Mouse (Mus musculus) right cerebral cortex, postnatal 36 days (tissue): Measurements from ENCODE around the gene Rhox3c.
"Not testable (repeated sequence)": the region's sequence is repeated elsewhere in the genome, so short reads cannot be mapped to it uniquely, and the experiment has no call there.

Experiments
- DNase-seq, 2 experiments: peaks; one replicate each; pipeline ENCODE4 v3.0.0; 2022; ENCODE audit warnings: low spot score in 2 of 2, mixed read lengths in 1 of 2

The Rhox3c gene

GRCm38 (mm10) chrX:37458285-37458684 is at the start of gene Rhox3c:
Rhox3c (plus strand) TSS chrX:37458585.
- not testable (repeated sequence) for DNase-seq

GRCm38 (mm10) chrX:37411767-37412166 is 46.6 kb upstream of the Rhox3c start, which contains the start of gene Rhox2b:
Rhox2b (plus strand) TSS chrX:37412067.
- DNase-seq, result not testable (repeated sequence)

GRCm38 (mm10) chrX:37432194-37432593 is 26.2 kb upstream of the Rhox3c start, which contains the start of gene Rhox4b:
Rhox4b (plus strand) TSS chrX:37432494.
- DNase-seq, result not testable (repeated sequence)

- DNase-seq, result not testable (repeated sequence)
Observed at GRCm38 (mm10) chrX:37453380-37453779, 5.0 kb upstream of the Rhox3c start, which contains the start of gene Rhox2c. Rhox2c (plus strand) TSS chrX:37453680.

- not testable (repeated sequence) for DNase-seq
Observed at GRCm38 (mm10) chrX:37480037-37480436, 21.7 kb downstream of the Rhox3c start, which contains the start of gene Rhox4c. Rhox4c (plus strand) TSS chrX:37480337.

- not testable (repeated sequence) for DNase-seq
Observed at GRCm38 (mm10) chrX:37514059-37514458, 55.7 kb downstream of the Rhox3c start, which contains the start of gene Rhox4d. Rhox4d (plus strand) TSS chrX:37514359.
